Mouse (Mus musculus) brain, adult 2 months (tissue): ENCODE measurements around the gene Adcy9.
A peak's percentile ranks its signal among the peaks of the same experiment; 100 is the strongest.
"Not testable (repeated sequence)": the region's sequence is repeated elsewhere in the genome, so short reads cannot be mapped to it uniquely, and the experiment has no call there.

ENCODE experiments used
- DNase-seq: peaks from one replicate; pipeline ENCODE4 v3.0.0; 2011; ENCODE audit warnings: low read depth, low spot score

The Adcy9 gene

DNA sequence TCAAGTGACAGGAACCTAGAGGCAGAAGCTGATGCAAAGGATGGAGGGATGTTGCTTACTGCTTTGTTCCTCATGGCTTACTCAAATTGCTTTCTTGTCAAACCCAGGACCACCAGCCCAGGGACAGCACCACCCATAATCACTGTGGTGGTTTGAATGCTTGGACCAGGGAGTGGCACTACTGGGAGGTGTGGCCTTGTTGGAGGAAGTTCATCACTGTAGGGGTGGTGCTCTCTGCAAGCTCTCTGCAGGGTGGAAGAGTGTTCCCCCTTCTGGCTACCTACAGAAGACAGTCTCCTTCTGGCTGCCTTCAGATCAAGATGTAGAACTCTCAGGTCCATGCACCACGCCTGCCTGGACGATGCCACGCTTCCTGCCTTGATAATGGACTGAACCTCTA, 148.0 kb downstream of the Adcy9 start:
- no peak for DNase-seq

DNA sequence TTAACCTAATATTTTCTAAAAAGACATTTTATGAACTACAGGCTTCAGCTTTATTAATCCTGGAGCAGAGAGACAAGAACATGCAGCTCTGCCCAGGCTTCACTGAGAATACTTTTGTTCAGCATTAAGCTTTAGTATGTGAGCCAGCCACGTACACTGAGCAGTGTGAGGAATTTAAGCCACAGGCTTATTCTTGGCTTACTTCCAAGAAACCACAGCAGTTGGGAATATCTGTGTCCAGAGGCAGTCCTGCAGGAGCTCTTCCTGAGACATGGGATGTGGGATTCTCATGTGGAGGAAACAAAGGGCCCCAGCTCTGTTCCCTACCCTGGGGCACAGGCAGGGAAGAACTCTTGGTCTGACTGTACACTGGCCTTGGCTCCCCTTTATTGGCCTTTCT, 149.4 kb downstream of the Adcy9 start:
- DNase-seq: peak; percentile 32

- peak; percentile 79 for DNase-seq
Observed at GRCm38 (mm10) chr16:4267857-4268666, 152.2 kb downstream of the Adcy9 start.

- DNase-seq: no peak
Observed at GRCm38 (mm10) chr16:4267453-4267852, 152.8 kb downstream of the Adcy9 start.

- DNase-seq: no peak
Observed at GRCm38 (mm10) chr16:4265351-4265750, 154.9 kb downstream of the Adcy9 start.

- no peak for DNase-seq
Observed at GRCm38 (mm10) chr16:4263486-4263885, 156.8 kb downstream of the Adcy9 start.

- no peak for DNase-seq
Observed at GRCm38 (mm10) chr16:4257546-4257945, 162.8 kb downstream of the Adcy9 start.

GRCm38 (mm10) chr16:4248791-4249190, 171.5 kb downstream of the Adcy9 start:
- DNase-seq: no peak

GRCm38 (mm10) chr16:4245241-4245640, 175.1 kb downstream of the Adcy9 start:
- DNase-seq: not testable (repeated sequence)
